Mouse (Mus musculus) testis, adult 2 months (tissue): ENCODE measurements at regions not wholly inside any gene's neighbourhood (a gene's known extent, or its start where the extent isn't known, plus 50 kb on each side); places are given as distances from the start of the nearest gene placed in this dataset.

Source experiments
- H3K27ac ChIP-seq: fragments of 200-500 bp; 2 replicates; pipeline ENCODE4 v1.5.1; 2012; ENCODE audit warnings: low read depth, low read length; ENCODE audit not compliant: control insufficient read depth, insufficient read depth
- H3K27me3 ChIP-seq: fragments of 200-500 bp; 2 replicates; pipeline ENCODE4 v1.6.1; 2012; ENCODE audit warnings: mild to moderate bottlenecking, low read length, moderate library complexity; ENCODE audit not compliant: control insufficient read depth, insufficient read depth
- H3K36me3 ChIP-seq: fragments of 200-500 bp; 2 replicates; pipeline ENCODE4 v1.6.1; 2012; ENCODE audit warnings: mild to moderate bottlenecking, low read length; ENCODE audit not compliant: control insufficient read depth, insufficient read depth
- H3K4me1 ChIP-seq: fragments of 200-500 bp; 2 replicates; pipeline ENCODE4 v1.6.1; 2012; ENCODE audit warnings: low read length; ENCODE audit not compliant: control insufficient read depth, insufficient read depth
- H3K4me3 ChIP-seq: fragments of 200-500 bp; 2 replicates; pipeline ENCODE4 v1.5.1; 2012; ENCODE audit warnings: low read depth, mild to moderate bottlenecking, low read length, moderate library complexity, mixed read lengths; ENCODE audit not compliant: control insufficient read depth
- CTCF ChIP-seq: fragments of 200-500 bp; IDR thresholded peaks from 2 replicates; pipeline ENCODE4 v1.5.1; 2012; ENCODE audit warnings: low read depth, mild to moderate bottlenecking, inconsistent platforms, low read length, moderate library complexity; ENCODE audit not compliant: control insufficient read depth, insufficient read depth, insufficient replicate concordance
- POLR2A ChIP-seq: fragments of 200-500 bp; IDR thresholded peaks from 2 replicates; pipeline ENCODE4 v1.6.1; 2012; ENCODE audit warnings: low read depth, mild to moderate bottlenecking, inconsistent platforms, low read length, moderate library complexity; ENCODE audit not compliant: control insufficient read depth

- H3K27ac ChIP-seq: no peak overlapping the region
- TF ChIP-seq CTCF (no peak), POLR2A (no peak)
- H3K4me3 ChIP-seq: no peak overlapping the region
- no peaks in the 10 kb centered on the region; the same call in 1 of the 2 replicates for H3K4me1 ChIP-seq
- no peaks in the 10 kb centered on the region for H3K36me3 ChIP-seq
- H3K27me3 ChIP-seq: no peaks in the 10 kb centered on the region
Measured at GRCm38 (mm10) chr3:56730849-56731248, 547.3 kb upstream of the Nbea start.

- H3K27me3 ChIP-seq: no peaks in the 10 kb centered on the region
- no peaks in the 10 kb centered on the region for H3K4me1 ChIP-seq
- no peak overlapping the region for H3K4me3 ChIP-seq
- H3K36me3 ChIP-seq: no peaks in the 10 kb centered on the region
- no peak overlapping the region for H3K27ac ChIP-seq
- TF ChIP-seq CTCF: no peak
- TF ChIP-seq POLR2A: no peak
Measured at GRCm38 (mm10) chr3:56724991-56725390, 541.5 kb upstream of the Nbea start.

- H3K4me1 ChIP-seq: no peaks in the 10 kb centered on the region
- no peaks in the 10 kb centered on the region for H3K36me3 ChIP-seq
- no peak overlapping the region for H3K27ac ChIP-seq
- TF ChIP-seq CTCF (no peak), POLR2A (no peak)
- no peak overlapping the region for H3K4me3 ChIP-seq
- no peaks in the 10 kb centered on the region for H3K27me3 ChIP-seq
Measured at GRCm38 (mm10) chr3:56708260-56708659, 524.8 kb upstream of the Nbea start.

- Histone ChIP-seq H3K27me3 (no peaks in the 10 kb centered on the region), H3K36me3 (no peaks in the 10 kb centered on the region), H3K4me1 (no peaks in the 10 kb centered on the region), H3K4me3 (no peak overlapping the region), H3K27ac (no peak overlapping the region)
- TF ChIP-seq CTCF: no peak
- no peak for TF ChIP-seq POLR2A
Measured at GRCm38 (mm10) chr3:56707312-56707711, 523.8 kb upstream of the Nbea start.

- TF ChIP-seq POLR2A: no peak
- Histone ChIP-seq H3K36me3 (no peaks in the 10 kb centered on the region), H3K27me3 (no peaks in the 10 kb centered on the region), H3K4me1 (no peaks in the 10 kb centered on the region), H3K27ac (no peak overlapping the region), H3K4me3 (no peak overlapping the region)
Measured at GRCm38 (mm10) chr3:56706038-56706437, 522.5 kb upstream of the Nbea start.

GRCm38 (mm10) chr3:56698941-56699340 lies 515.4 kb upstream of the Nbea start:
- no peak overlapping the region for H3K4me3 ChIP-seq
- no peaks in the 10 kb centered on the region for H3K4me1 ChIP-seq
- no peak overlapping the region for H3K27ac ChIP-seq
- no peaks in the 10 kb centered on the region for H3K36me3 ChIP-seq
- H3K27me3 ChIP-seq: no peaks in the 10 kb centered on the region
- TF ChIP-seq CTCF (no peak), POLR2A (no peak)

- H3K27ac ChIP-seq: no peak overlapping the region
Measured at GRCm38 (mm10) chr3:56698248-56698647, 514.7 kb upstream of the Nbea start.

GRCm38 (mm10) chr3:56681031-56681430 lies 497.5 kb upstream of the Nbea start:
- H3K27me3 ChIP-seq: no peaks in the 10 kb centered on the region
- TF ChIP-seq CTCF (no peak), POLR2A (no peak)
- H3K36me3 ChIP-seq: no peaks in the 10 kb centered on the region
- no peak overlapping the region for H3K4me3 ChIP-seq
- H3K4me1 ChIP-seq: no peaks in the 10 kb centered on the region
- H3K27ac ChIP-seq: no peak overlapping the region

More at GRCm38 (mm10) chr3:56698248-56698647, 514.7 kb upstream of the Nbea start:
- TF ChIP-seq POLR2A (no peak), CTCF (no peak)
- no peak overlapping the region for H3K4me3 ChIP-seq
- no peaks in the 10 kb centered on the region for H3K36me3 ChIP-seq
- no peaks in the 10 kb centered on the region for H3K4me1 ChIP-seq
- H3K27me3 ChIP-seq: no peaks in the 10 kb centered on the region
